Mouse (Mus musculus): ENCODE data around the gene Thnsl2. TPM values are rescaled to one million over a fixed set of nuclear protein-coding genes. Genes with fewer than 3 reads are reported as not detected.

Gene Thnsl2
- polyA plus RNA-seq (2012; ENCODE audit: insufficient read depth, low replicate concordance), result 1.6 TPM in 1 of 2 replicates, not detected in the other

DNA sequence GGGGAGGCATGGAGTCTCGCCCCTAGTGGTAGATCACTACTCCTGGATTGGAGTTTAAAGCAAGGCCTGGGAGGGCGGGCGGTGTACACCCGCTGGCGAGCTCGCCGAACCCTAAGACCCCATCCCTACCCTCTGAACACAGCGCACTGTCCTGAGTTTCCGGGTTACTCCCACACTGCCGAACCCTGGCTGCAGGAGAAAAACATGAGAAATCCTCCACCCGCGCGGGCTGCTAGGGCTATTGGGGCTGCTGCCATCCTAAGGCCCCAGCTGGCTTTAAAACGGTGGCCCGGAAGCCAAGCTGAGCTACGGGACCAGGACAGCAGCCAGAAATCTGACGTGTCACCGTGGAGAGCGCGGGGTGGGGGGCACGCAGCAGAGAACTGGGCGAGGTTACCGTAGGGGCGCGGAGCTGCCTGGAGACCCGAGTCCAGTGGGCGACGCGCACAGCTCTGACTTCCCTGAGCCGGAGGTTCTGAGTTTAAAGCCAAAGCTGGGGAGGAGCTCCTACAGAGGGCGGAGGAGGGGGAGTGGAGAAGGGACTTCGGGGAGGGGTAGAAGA is at the start of gene Thnsl2:
Gene Thnsl2, minus strand, starts transcription at position 546 of the 562 bp plus-strand sequence.
- no peak for TF ChIP-seq GATA1 (IDR thresholded peaks at IDR 0.05; ENCODE audit: borderline replicate concordance, low read length)
- no peaks in the 10 kb centered on the region for H3K36me3 ChIP-seq (replicated peaks; ENCODE audit: low read length)
- peak within 1 kb of the TSS; percentile 90 for H3K4me3 ChIP-seq (replicated peaks)
- H3K27me3 ChIP-seq (replicated peaks), result peaks cover 32% of the 10 kb centered on the region
- H3K9me3 ChIP-seq, result peaks cover 13% of the 10 kb centered on the region
- H3K4me1 ChIP-seq, result peaks cover 16% of the 10 kb centered on the region

DNA sequence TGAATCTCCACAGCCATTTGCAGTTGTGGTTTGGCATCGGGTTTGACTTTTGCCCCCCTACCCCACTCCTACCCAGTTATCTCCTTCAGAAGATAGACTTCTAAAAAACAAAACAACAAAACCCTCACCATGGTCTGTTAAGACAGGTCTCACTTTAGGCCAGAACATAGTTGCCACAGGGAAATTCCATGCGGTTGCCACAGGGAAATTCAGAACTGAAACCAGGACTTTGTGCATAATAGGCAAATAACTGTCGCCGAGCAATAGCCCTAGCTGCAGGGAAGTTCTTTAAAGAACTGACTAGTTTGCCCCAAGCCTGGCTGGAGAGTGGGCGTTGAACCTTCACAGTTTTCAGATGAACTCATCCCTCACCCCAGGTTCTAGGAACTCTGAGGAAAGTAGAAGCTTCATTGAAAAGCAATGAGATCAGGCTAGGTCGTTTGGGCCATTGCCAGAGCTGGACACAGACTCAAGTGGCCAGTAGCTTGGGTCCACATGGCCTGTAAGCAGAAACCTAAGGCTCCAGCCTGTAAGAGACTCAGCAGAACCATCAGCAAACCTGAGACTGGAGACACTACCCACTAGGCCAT is 49.0 kb upstream of the Thnsl2 start:
- Histone ChIP-seq H3K27me3 (replicated peaks) (peaks cover 12% of the 10 kb centered on the region), H3K4me1 (peaks cover 6% of the 10 kb centered on the region; the same call in 1 of the 2 replicates), H3K9me3 (no peaks in the 10 kb centered on the region), H3K4me3 (replicated peaks) (no peak overlapping the region), H3K36me3 (replicated peaks; ENCODE audit: low read length) (no peaks in the 10 kb centered on the region)
- TF ChIP-seq FLI1 (IDR thresholded peaks at IDR 0.05; ENCODE audit: low read length) (no peak), GATA1 (IDR thresholded peaks at IDR 0.05; ENCODE audit: borderline replicate concordance, low read length) (no peak)

DNA sequence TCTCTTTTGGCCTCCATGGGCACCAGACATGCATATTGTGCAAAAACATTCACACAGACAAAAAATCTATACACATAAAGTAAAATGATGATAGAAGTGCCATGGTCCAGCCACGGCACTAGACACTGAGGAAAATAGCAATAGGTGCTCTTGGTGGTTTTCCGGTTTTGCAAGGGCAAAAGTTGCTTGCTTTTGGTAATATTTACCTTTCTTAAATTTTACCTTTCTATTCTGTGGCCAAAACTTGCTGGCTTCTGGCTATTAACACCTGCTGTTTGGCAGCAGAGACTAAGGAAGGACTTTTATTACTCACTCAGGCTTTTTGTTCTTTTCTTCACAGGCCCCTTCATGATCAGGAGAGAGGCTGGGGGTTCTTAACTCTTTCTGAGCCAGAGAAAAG is 46.3 kb upstream of the Thnsl2 start:
- TF ChIP-seq FLI1 (IDR thresholded peaks at IDR 0.05; ENCODE audit: low read length) (no peak), GATA1 (IDR thresholded peaks at IDR 0.05; ENCODE audit: borderline replicate concordance, low read length) (no peak)
- no peaks in the 10 kb centered on the region for H3K4me1 ChIP-seq
- no peak overlapping the region for H3K4me3 ChIP-seq (replicated peaks)
- peaks cover 5% of the 10 kb centered on the region for H3K27me3 ChIP-seq (replicated peaks)
- peaks cover 7% of the 10 kb centered on the region for H3K9me3 ChIP-seq
- no peaks in the 10 kb centered on the region for H3K36me3 ChIP-seq (replicated peaks; ENCODE audit: low read length)

DNA sequence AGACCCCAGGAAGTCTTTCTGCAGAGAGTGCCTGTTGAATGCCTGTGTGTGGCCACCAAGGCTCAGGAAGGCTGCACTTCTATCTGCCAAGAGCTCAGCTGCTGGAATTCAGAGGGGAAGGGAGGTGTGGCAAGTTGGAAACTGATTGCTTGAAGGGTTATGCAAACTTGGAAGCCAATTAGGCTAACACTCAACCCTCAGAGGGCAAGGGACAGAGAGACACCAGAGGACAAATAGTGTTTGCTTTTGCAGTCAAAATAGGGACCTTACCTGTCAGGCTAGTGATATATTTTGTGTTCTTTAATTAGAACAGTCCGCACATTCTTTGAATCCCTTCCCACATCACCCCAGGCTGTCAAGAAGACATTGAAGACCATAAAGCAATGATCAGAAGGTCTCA is 45.3 kb upstream of the Thnsl2 start:
- H3K36me3 ChIP-seq (replicated peaks; ENCODE audit: low read length), result no peaks in the 10 kb centered on the region
- H3K4me1 ChIP-seq, result no peaks in the 10 kb centered on the region
- peaks cover 7% of the 10 kb centered on the region for H3K9me3 ChIP-seq
- H3K27me3 ChIP-seq (replicated peaks), result peaks cover 3% of the 10 kb centered on the region
- no peak for TF ChIP-seq FLI1 (IDR thresholded peaks at IDR 0.05; ENCODE audit: low read length)
- TF ChIP-seq GATA1 (IDR thresholded peaks at IDR 0.05; ENCODE audit: borderline replicate concordance, low read length), result no peak
- H3K4me3 ChIP-seq (replicated peaks), result no peak overlapping the region

DNA sequence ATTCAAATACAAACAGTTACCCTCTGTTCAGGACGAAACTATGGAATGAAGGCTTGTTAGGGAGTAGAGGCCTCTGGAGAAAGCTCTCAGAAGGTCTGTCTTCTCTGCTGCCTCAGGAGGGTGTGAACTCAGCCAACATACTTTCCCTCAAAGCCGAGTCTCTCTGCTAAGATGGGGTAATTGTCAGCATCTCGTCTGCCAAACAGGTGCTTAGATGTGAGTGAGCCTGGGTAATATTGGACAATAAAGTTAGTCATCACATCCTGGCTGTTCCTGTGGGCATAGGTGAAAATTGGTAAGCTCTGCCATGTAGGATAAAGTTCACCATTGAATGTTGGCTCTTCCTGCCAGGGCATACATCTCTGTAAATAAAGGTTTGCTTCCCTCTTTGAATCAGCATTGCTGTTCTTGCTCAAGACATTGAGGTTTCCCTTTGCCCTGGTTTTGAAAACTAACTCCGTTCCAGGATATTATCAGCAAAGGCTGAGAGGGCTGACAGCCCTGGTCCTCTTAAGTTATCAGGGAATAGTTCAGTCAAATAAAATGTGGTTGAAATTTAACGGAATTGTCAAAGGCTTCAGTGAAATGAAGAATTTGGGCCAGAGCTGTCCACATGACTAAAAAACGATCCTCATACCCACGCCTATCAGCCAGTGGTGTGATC is 40.8 kb upstream of the Thnsl2 start:
- H3K4me3 ChIP-seq (replicated peaks), result no peak overlapping the region
- H3K27me3 ChIP-seq (replicated peaks), result peaks cover 2% of the 10 kb centered on the region
- H3K4me1 ChIP-seq, result no peaks in the 10 kb centered on the region
- no peaks in the 10 kb centered on the region for H3K36me3 ChIP-seq (replicated peaks; ENCODE audit: low read length)
- peaks cover 7% of the 10 kb centered on the region for H3K9me3 ChIP-seq
- TF ChIP-seq GATA1 (IDR thresholded peaks at IDR 0.05; ENCODE audit: borderline replicate concordance, low read length) (no peak), FLI1 (IDR thresholded peaks at IDR 0.05; ENCODE audit: low read length) (no peak)

DNA sequence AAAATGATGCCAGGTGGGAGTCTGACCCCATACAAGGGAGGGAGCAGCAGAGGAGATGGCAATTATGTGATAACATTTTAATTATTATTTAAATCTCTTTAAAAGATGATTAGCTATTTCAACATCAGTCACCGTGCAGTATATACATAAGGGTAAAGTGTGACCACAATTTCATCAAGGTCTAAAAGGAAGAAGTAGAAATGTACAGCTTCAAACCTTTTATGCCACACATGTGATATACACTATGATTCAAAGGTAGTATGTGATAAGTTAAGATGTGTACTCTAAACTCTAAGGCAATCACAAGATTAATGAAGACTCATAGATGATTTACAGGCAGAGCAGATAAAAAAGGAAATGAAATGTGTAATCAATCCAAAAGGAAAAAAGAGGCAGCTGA is 36.4 kb upstream of the Thnsl2 start:
- no peaks in the 10 kb centered on the region for H3K36me3 ChIP-seq (replicated peaks; ENCODE audit: low read length)
- H3K27me3 ChIP-seq (replicated peaks), result no peaks in the 10 kb centered on the region
- no peak for TF ChIP-seq FLI1 (IDR thresholded peaks at IDR 0.05; ENCODE audit: low read length)
- TF ChIP-seq GATA1 (IDR thresholded peaks at IDR 0.05; ENCODE audit: borderline replicate concordance, low read length), result no peak
- H3K4me1 ChIP-seq, result no peaks in the 10 kb centered on the region
- H3K4me3 ChIP-seq (replicated peaks), result no peak overlapping the region
- H3K9me3 ChIP-seq, result 0 out of 2 replicates have a peak, but pooled peaks cover 12% of the 10 kb centered on the region

DNA sequence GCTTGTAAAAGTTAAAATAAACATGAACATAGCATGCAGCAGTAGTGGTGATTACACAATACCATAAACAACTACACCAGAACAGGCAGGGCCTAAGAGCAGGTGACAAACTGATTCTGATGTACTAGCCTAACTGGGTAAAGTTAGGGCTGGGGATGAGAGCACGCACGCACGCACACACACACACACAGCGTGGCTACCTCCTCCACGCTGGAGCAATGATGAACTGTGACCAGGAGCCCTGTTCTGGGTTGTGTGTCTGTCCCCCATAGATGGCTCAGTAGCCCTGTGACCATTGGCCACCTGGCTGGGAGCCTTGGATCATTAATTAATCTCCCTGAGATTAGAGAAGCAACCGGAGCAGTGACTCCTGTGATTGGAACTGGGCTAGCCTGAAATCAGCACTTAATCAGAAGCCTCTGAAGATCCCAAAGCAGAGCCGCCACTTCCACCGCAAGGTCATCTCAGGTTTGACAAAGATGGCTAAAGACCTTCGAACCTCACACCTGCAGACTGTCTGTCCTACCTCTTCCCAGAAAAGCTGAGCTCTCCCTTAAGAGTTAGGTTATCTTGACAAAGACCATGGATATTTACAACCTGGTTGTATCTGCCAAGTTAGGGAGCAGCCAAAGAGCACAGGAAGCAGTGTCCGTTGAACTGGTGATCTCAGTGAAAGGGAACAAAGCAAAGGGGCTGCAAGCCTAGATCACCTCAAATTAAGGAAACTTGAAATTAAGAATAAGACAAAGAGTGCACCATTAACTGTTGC is 28.8 kb upstream of the Thnsl2 start:
- Histone ChIP-seq H3K27me3 (replicated peaks) (peaks cover 6% of the 10 kb centered on the region), H3K9me3 (0 out of 2 replicates have a peak, but pooled peaks cover 12% of the 10 kb centered on the region), H3K4me1 (no peaks in the 10 kb centered on the region), H3K36me3 (replicated peaks; ENCODE audit: low read length) (no peaks in the 10 kb centered on the region), H3K4me3 (replicated peaks) (no peak overlapping the region)
- no peak for TF ChIP-seq FLI1 (IDR thresholded peaks at IDR 0.05; ENCODE audit: low read length)
- TF ChIP-seq GATA1 (IDR thresholded peaks at IDR 0.05; ENCODE audit: borderline replicate concordance, low read length), result no peak

DNA sequence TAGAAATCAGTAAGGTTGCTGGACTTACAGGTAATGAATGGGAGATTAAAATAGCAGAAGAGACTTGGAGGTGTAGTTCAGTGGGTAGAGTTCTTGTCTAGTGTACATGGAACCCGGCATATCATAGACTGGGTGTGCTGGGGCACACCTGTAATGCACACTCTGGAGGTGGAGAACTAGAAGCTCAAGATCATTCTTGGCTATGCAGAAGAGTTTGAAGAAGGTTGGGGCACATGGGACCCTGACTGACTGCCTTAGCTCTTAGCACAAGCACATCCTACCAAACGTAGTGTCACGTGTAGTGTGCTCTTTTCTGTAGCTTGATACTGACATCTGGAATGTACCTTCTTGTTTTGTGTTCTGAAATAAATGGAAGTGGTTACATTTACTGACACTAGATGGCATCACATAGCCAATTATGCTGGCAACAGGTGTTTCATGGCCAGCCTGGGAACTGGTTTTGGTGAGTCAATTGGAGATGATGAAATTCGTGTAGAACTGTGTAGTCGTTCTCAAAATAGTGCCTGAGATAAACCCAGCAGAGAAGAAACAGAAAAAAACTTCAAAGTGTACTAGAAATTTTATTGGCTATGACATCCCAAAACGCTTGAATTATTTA is 22.4 kb upstream of the Thnsl2 start:
- Histone ChIP-seq H3K9me3 (no peaks in the 10 kb centered on the region), H3K4me3 (replicated peaks) (no peak overlapping the region), H3K36me3 (replicated peaks; ENCODE audit: low read length) (no peaks in the 10 kb centered on the region), H3K4me1 (peaks cover 9% of the 10 kb centered on the region), H3K27me3 (replicated peaks) (no peaks in the 10 kb centered on the region)
- TF ChIP-seq GATA1 (IDR thresholded peaks at IDR 0.05; ENCODE audit: borderline replicate concordance, low read length), result no peak
- no peak for TF ChIP-seq FLI1 (IDR thresholded peaks at IDR 0.05; ENCODE audit: low read length)

DNA sequence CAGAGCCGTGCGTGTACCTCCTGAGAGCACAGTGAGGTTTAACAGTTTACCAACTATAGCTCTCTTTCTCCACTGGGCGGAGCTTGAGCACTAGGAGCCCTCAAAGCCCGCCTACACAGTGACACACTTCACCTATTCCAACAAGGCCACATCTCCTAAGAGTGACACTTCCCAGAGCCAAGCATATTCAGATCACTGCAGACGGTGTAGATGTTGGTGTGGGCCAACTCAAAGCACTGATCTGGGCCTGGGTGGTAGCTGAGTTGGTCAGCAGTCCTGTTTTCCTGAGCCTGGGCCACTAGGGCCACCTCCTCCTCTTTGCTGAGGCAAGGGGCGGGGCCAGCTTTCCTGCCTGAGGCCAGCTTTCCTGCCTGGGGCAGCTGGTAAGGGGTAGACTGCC is 20.2 kb upstream of the Thnsl2 start:
- Histone ChIP-seq H3K27me3 (replicated peaks) (peaks cover 3% of the 10 kb centered on the region), H3K36me3 (replicated peaks; ENCODE audit: low read length) (no peaks in the 10 kb centered on the region), H3K4me3 (replicated peaks) (peak overlapping the region; percentile 53), H3K4me1 (peaks cover 9% of the 10 kb centered on the region), H3K9me3 (no peaks in the 10 kb centered on the region)
- TF ChIP-seq FLI1 (IDR thresholded peaks at IDR 0.05; ENCODE audit: low read length), result no peak
- TF ChIP-seq GATA1 (IDR thresholded peaks at IDR 0.05; ENCODE audit: borderline replicate concordance, low read length), result no peak
